Mouse (Mus musculus) adipocyte (in vitro differentiated cells): ENCODE measurements around the gene Timm23.
A peak's percentile ranks its signal among the peaks of the same experiment; 100 is the strongest.
"Not testable (repeated sequence)": the region's sequence is repeated elsewhere in the genome, so short reads cannot be mapped to it uniquely, and the experiment has no call there.

Experiments used
- DNase-seq: peaks from one replicate; pipeline ENCODE4 v3.0.0-alpha.2; 2016; ENCODE audit warnings: low spot score

The Timm23 gene

DNA sequence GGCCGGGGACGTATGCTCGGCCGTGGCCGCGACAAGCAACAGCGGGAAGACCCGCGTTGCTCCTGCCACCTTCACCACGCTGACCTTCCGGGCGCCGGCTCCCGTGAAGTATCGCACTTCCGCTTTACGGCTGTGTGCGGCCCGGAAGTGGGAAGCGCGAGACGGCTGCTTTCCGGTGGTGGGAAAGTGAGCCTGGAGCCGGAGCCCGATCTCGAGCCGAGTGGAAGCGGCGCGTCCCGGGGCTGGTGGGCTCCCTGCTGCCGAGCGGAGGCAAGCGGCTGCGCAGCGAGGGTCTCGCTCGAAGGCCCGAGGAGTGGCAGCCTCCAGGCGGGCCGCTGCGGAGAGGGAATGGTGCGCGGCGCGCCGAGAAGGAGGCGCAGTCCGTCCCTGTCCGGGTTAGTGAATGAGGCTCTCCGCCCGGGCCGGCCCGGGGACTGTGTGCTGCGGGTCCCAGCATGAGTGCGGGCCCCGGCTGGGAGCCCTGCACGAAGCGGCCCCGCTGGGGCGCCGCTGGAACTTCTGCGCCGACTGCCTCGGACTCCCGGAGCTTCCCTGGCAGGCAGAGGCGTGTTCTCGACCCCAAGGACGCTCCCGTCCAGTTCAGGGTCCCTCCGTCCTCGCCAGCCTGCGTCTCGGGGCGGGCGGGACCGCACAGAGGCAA lies at the start of gene Timm23, which contains the start of gene Parg:
TSS of gene Timm23 (minus strand) at position 108 of the 661 bp plus-strand sequence.
TSS of gene Parg (plus strand) at position 159 of the 661 bp plus-strand sequence.
- DNase-seq = peak; percentile 83

DNA sequence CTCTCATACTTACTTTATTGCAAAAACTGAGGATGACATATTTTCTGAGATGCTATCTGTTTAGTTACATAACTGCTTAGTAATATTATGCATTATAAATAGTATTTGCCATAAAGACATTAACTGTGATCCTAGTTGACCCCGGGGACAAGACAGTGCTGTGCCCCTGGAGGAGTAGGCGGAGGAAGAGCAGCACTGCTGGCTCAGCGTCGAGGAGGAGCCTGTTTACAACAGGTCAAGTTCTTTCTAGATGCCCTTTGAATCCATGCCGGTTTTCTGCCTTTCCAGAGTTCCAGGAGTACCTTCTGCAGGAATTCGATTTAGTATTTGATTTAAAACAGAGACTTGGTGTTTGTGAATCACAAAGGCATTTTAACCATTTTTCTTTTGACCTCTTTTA lies 47.9 kb upstream of the Timm23 start:
- DNase-seq = no peak

DNA sequence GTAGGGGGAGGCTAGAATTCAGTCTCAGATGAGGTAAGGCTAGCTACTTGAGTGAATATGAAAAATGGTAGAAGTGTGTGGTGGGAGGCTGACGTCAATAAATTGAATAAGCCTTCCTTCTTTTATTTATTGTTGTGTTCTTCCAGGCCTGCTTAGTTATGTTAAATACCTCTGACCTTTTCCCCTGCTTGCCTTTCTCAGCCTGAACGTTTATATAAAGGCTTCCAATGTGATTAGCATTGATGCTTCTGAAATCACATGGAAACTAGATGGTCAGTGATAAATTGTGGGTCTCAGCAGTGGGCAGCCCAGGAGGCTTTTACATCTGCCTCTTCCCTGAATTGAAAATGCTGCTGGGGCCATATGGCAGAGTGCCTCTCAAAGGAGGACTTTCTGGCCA lies 44.3 kb upstream of the Timm23 start:
- peak; percentile 7 for DNase-seq

DNA sequence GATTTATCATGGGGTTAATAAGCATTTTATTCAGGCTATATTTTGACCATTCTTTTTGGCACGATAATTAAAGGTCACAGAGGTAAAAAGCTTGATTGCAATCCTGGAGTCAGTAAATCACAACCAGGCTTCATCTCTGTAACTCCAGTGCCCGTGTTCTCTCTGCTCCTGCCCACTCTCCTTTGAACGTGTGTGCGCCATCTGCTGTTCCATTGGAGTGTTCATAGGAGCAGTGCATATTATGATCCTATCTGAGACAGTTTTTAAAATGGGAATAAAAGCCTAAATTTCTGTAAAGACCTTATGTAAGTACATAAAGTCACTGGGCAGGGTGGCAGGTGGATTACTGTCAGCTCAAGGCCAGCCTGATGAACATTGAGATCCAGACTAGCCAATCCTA lies 40.7 kb upstream of the Timm23 start:
- DNase-seq = peak; percentile 6

DNA sequence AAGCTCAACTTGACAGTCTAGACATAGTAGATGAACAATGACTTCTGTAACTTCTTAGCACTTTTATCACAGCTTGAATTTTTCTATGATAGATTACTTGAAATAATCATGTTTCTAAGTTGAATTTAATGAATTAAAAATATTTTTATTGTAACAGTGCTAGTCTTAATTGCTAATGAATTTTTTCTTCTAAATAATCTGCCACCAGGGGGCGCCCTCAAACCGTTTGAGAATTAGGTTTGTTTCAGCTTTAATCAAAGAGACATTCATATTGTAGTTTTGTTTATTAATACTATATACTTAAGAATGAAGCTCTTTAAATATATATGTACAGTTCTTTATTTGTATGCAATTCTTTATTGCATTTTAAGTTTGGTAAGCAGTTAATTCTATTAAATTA lies 27.3 kb upstream of the Timm23 start:
- DNase-seq = peak; percentile 76

DNA sequence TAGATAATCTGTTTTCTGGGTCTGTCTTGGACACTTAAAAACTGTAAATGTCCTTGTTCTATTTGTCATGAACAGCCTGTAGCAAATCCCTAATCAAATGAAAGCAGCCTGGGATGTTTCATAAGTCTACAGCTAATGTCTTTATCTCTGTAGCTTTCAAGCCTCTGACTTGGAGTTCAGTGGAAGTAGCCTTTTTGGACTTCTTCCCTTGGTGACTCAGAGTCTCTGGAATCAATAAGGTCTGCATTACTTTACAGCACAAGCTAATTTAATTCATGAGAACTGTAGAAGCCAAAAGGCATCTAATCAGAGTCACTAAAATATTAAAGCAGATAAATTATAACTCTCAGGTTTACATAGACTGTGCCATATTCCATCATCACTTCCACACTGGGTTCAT lies 24.9 kb upstream of the Timm23 start:
- DNase-seq = no peak

DNA sequence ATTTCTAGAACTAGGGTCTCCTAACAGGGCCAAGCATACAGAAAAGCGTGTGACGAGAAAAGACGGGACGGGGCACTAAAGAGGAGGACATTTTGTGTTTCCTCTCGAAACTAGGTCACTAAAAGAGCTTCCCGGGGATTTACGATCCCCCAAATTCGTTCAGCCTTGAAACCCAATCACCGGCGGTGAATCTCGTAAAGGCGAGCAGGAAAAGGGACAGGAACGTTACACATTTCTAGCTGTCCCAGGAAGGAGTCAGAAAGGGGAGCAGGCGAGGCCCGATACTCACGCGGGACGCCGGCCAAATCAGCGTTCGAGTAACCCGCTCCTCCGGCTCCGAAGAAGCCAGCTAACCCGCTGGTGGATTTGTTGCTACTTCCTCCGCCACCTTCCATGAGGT lies 344 bp downstream of the Timm23 start:
- peak; percentile 62 for DNase-seq

DNA sequence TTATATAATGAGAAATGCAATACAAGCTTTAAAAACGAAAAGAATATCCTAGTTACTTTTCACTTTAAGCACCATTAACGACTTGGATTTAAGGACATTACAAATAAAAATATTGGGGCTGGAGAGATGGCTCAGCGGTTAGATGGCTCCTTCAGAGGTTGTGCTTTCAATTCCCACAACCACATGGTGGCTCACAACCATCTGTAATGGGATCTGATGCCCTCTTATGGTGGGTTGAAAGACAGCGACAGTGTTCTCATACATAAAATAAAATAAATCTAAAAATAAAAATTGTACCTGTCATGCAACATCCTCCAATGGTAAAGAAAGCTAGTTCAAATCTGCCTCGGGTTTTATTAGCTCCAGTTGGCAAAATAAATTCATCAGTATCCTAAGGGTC lies 8.1 kb downstream of the Timm23 start:
- not testable (repeated sequence) for DNase-seq

DNA sequence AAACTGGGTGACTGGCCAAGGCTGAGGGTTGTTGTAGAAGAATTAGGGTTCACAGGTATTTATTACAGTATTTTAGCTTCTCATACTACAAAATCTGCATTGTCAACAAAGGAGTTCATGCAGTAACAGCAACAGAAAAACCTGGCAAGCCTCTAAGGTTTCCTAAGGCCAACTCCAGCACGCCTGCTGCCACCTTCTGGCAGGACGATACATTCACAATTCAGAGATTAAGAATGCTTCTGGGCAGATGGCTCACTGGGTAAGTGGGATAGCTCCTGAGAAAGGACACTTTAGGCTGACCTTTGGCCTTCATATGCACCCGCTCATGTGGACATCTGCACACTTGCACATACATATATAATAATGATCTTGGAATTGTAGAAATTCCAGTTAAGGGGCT lies 9.3 kb downstream of the Timm23 start:
- peak; percentile 83 for DNase-seq

DNA sequence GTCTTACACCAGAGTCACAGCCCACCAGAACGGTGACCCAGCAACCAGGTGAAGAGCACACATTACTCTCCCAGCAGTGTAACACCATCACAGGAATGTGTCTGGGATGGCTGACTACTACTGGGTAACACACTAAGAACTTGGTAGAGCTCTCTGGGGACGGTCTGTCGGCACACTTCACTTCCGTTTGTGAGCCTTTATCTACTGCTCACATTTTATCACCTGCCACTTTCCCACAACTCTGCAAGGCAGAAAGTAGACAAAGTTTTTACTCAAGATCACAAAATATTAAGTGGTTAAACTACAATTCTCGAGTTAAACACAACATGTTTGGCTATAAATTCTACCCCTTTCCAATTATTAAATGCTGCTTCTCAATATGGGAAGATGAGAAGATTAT lies 9.8 kb downstream of the Timm23 start:
- DNase-seq = no peak

DNA sequence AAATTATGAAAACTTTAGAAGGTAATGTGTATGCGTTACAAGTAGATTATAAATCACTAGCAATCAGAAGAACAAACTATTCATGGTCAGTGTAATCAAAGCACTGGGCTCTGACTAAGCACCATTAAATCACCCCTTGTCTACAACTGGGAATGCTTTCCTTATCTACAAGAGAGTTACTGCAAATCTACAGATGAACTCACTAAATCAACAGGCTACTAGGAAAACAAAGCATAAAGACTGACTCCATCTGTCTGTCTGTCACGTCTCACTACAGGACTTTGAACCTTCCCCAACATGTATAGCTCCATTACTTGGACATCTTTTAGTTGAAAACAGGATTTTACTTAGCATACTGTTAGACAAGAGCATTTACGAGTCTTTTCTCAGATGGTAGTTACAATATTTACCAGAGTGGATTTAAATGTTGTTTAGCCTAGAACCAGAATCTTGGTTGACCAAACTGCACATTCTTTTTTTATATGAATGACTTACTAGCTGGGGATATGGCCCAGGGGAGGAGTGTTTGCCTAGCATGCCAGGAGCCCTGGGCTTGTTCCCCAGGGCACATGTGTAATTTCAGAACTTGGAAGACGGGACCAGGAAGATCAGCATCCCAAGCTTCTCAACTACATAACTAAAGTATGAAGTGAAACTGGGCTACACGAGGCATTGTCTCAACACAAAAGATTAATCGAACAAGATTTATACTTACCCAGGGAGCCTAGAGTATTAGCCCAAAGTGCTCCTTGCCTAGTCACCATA lies 10.9 kb downstream of the Timm23 start:
- DNase-seq = no peak

DNA sequence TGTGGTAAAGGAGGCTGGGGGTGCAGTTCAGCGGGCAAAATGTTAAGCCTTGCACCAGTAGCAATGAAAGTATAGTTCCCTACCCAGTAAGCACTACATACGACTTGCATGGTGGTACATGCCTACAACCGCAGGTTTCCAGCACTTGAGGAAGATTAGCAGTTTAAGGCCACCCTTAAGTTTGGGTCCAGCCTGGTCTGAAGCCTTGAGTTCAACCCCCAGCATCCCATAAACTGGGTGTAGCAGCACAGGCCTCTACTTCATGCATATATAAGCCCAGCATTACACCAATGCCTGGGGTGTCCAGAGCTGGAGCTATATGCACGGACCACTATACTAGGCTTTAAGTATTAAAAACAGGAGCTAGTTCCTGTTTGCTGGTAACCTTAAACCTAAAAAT lies 17.9 kb downstream of the Timm23 start:
- no peak for DNase-seq

DNA sequence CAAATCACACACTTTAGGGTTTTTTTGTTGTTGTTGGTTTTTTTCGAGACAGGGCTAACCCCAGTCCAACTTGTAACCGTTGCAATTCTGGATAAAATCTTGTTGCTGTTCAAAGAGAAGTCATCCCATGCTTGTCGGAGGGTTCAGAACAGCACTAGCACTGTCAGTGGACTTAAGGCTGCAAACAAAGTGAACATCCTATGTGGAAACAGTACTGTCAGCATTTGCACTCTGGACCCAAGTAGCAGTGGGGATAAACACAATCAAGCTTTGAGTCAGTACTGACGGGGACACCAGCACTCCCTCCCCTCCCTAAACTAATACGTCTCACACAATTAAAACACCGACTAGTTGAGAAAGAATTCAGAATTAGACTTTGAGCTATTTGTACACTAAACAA lies 20.8 kb downstream of the Timm23 start:
- no peak for DNase-seq

DNA sequence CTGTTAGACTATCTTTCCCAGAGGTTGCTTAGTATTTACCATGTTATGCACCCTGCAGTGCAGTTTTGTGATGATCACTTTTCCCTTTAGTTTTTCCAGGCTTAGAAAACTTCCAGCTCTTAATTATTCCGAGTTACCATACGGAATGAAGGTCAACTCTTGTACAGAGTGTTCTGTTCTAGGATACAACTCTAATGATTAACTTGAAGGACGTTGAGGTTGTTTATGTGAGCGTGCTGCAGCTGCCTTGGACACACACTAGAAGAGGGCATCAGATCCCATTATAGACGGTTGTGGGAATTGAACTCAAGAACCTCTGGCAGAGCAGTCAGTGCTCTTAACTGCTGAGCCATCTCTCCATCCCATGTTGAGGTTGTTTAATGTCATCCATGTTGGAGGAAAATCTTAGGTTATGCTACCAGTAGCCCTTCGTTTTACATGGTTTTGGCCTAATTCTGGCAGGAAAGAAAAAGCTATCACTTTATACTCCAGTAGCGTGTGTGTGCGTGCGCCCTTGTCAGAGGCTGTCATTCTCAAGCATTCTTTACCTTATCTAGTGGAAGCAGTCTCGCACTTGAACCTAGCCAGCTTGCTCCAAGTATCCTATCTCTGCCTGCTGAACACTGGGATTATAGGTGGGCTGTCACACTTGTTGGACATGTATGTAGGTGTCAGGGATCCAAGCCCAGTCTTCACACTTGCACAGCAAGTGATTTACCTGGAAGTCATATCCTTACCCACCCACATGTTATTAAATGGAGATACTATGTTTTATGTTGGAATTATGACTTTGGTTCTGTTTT lies 22.1 kb downstream of the Timm23 start:
- DNase-seq = no peak

DNA sequence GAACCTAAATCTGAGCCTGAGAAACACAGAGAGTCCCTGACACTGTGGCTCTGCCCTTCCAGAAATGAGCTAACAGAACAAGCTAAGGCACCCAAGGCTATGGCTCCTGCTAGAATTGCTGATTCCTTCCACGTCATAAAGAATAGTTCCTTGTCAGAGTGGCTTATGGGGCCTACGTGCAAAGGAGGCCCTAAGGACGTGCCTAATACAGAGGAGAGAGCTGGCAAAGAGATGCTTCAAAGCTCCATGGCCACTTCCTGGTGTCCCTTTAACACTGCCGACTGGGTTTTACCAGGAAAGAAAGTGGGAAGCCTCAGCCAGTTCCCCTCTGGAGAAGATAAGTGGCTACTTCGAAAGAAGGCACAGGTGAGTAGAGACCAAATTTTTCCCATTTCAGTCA lies 25.1 kb downstream of the Timm23 start:
- not testable (repeated sequence) for DNase-seq

DNA sequence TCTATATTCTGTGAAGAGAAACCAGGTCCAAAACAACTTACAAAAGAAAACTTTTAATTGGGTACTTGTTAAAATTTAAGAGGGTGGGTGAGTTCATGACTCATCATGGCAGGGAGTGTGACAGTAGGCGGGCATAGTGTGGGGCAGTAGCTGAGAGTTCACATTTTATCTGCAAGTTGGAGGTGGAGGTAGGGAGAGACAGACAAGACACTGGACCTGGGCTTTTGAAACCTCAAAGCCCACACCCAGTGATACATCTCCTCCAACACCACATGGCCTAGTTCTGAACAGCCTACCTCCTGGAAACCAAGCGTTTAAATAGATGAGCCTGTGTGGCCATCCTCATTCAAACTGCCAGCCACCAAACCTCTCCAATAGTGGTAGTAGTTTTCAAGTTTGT lies 26.4 kb downstream of the Timm23 start:
- DNase-seq = no peak

DNA sequence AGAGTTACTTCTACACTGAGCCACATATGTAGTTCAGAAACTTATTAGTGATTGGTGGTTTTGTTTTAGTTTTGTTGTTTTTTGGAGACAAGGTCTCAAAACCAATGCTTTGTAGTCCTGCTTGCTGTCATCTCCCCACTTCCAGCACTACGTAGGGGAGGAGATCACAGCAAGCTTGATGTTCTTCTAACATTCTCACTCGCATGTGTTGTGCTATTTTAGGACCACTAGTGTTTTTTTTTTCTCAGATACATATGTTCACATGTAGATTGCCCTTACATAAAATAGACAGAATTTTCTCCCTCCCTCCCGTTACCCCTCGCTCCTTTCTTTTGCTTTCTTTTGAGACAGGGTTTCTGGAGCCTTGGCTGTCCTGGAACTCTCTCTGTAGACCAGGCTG lies 31.6 kb downstream of the Timm23 start:
- no peak for DNase-seq

DNA sequence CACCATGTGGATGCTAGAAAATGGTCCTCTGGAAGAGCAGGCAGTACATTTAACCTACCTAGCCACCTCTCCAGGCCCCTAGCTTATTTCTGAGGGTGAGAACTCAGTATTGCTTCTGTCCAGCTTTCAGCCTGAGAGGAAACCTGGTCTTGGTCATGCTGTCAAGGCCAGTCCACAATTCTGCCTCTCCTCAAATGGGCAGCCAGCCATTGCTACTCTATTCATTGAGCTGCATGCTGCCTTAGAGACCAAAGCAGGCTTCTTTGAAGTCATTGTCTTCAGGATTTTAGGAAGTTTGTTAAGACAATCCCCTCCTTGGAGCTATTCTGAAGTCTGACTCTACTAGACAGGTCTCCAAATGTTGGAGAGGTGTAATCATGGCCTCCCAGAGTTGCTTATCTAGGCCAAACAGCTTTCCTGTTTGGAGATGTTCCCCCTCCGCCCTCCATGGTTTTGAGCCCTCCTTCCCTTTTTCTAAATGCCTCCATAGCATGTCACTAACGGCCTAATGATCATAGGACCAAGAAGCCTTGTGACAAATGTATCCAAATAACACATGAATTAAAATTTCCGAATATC lies 33.0 kb downstream of the Timm23 start:
- DNase-seq = no peak

DNA sequence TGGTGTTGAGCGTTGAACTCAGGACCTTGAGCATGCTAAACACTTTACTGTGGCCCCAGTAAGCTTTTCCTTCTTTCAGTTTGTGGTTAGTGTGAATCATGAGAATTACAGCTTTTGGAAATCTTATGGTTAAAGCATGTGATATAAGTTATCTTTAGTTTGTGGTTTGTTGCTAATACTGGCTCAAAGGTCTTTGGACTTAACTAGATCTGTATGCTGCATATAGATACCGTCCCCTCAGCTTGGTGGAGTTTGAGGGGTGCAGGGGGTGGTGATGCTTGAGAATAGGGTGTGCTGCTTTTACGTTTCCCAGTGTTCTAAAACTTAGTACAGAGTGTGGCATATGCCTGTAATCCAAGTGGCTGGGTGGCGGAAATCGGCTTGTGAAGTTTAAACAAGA lies 34.4 kb downstream of the Timm23 start:
- no peak for DNase-seq

DNA sequence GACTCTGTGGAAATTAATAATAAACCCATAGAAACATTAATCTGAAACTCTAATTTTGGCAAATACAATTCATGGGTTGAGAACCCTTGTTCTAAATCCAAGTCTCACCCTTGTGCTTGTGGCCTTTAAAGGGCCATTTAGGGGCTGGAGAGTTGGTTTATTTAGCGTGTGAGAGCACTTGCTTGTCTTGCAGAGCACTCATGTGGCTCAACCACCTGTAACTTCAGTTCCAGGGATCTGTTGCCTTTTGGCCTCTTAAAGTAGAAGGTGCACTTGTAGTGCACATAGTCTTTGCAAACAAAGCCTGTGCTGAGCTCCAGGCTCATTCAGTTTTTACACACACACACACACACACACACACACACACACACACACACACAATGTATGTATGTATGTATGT lies 34.9 kb downstream of the Timm23 start:
- DNase-seq = no peak

DNA sequence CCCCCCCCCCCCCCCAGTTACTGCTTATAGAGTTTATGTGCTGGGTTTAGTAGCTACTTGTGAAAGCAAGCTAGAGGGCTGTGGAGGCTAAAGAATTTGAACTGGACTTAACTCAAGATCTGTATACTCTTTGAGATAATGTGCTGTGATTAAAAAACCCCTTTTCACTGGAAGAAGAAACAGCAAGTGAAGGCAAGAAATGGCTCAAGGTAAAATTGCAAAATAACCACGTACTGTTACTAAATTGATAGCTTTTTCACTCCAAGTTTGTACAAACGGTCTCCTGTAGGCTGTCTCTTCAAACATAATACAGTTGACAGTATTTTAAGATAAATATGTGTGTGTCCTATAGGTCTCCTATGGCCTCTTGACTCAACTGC lies 35.6 kb downstream of the Timm23 start:
- DNase-seq = no peak

DNA sequence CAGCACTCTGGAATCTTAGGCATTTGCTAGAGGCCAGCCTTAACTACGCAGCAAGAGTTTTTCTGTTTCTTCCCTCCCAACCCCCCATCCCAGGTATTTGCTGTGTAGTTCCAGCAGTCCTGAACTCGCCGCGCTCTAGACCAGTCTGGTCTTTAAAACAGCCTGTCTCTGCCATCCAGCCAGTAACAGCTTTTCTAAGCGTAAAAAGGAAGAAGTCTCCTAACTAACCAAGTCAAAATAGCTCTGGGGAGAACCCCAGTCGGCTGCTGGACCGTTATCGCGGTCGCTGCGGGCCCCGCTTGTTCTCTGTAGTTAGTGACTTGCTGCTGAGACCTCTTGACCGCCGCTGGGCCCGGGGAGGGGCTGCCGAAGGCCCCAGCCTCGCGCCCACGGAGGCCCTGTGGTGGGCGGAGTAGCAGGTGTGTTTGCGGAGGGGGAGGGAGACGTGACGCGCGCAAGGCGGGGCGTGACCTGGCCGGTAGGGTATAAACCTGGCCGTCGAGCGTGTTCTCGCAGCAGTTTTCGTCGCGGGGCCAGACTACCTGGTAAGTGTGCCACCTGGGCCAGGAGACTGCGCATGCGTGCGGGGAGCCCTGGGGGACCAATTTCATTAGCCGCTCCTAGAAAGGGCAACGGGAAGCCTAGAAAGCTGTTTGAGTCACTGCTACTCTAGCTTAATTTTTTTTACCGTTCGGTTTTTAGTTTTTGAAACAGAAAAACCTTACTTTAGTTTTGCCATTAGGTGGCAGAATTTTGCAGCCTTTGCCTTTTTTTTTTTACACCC lies 36.2 kb downstream of the Timm23 start:
- DNase-seq = peak; percentile 68
